Mouse (Mus musculus): ENCODE measurements around the gene Olfr1260. TPM values are rescaled to one million over a fixed set of nuclear protein-coding genes. Genes with fewer than 3 reads are reported as not detected.

The Olfr1260 gene
- polyA plus RNA-seq, 1 experiment from 2014 or later, result not detected

Other genes starting within 250 kb of the Olfr1260 start
- not detected in 2 replicates for gene Olfr1252, start 249.3 kb upstream of the Olfr1260 start, polyA plus RNA-seq (2014; fragmentation: Nextera tagmentation; extraction: Ambion mirVana)
- gene Olfr1253, start 217.2 kb upstream of the Olfr1260 start, polyA plus RNA-seq (2014; fragmentation: Nextera tagmentation; extraction: Ambion mirVana), result not detected in 2 replicates
- gene Olfr1254, start 180.7 kb upstream of the Olfr1260 start, polyA plus RNA-seq (2014; fragmentation: Nextera tagmentation; extraction: Ambion mirVana), result not detected in 2 replicates
- gene Olfr1255, start 162.3 kb upstream of the Olfr1260 start, polyA plus RNA-seq (2014; fragmentation: Nextera tagmentation; extraction: Ambion mirVana), result not detected in 2 replicates
- gene Olfr1256, start 132.8 kb upstream of the Olfr1260 start, polyA plus RNA-seq (2014; fragmentation: Nextera tagmentation; extraction: Ambion mirVana), result not detected in 2 replicates
- not detected in 2 replicates for gene Olfr48, start 126.1 kb upstream of the Olfr1260 start, polyA plus RNA-seq (2014; fragmentation: Nextera tagmentation; extraction: Ambion mirVana)
- gene Olfr1257, start 95.9 kb upstream of the Olfr1260 start, polyA plus RNA-seq (2014; fragmentation: Nextera tagmentation; extraction: Ambion mirVana), result not detected in 2 replicates
- not detected in 2 replicates for gene Olfr1258, start 47.0 kb upstream of the Olfr1260 start, polyA plus RNA-seq (2014; fragmentation: Nextera tagmentation; extraction: Ambion mirVana)
- not detected in 2 replicates for gene Olfr1259, start 25.7 kb upstream of the Olfr1260 start, polyA plus RNA-seq (2014; fragmentation: Nextera tagmentation; extraction: Ambion mirVana)
- gene Olfr1261, start 16.9 kb downstream of the Olfr1260 start, polyA plus RNA-seq (2014; fragmentation: Nextera tagmentation; extraction: Ambion mirVana), result not detected in 2 replicates
- gene Olfr1262, start 25.8 kb downstream of the Olfr1260 start, polyA plus RNA-seq (2014; fragmentation: Nextera tagmentation; extraction: Ambion mirVana), result not detected in 2 replicates
- gene Olfr1263, start 37.8 kb downstream of the Olfr1260 start, polyA plus RNA-seq (2014; fragmentation: Nextera tagmentation; extraction: Ambion mirVana), result not detected in 2 replicates
- gene Olfr1264, start 51.2 kb downstream of the Olfr1260 start, polyA plus RNA-seq (2014; fragmentation: Nextera tagmentation; extraction: Ambion mirVana), result not detected in 2 replicates
- not detected in 2 replicates for gene Olfr1265, start 61.0 kb downstream of the Olfr1260 start, polyA plus RNA-seq (2014; fragmentation: Nextera tagmentation; extraction: Ambion mirVana)
- not detected in 2 replicates for gene Olfr140, start 89.3 kb downstream of the Olfr1260 start, polyA plus RNA-seq (2014; fragmentation: Nextera tagmentation; extraction: Ambion mirVana)
- gene Olfr1269, start 147.1 kb downstream of the Olfr1260 start, polyA plus RNA-seq (2014; fragmentation: Nextera tagmentation; extraction: Ambion mirVana), result not detected in 2 replicates
- gene Olfr32, start 168.0 kb downstream of the Olfr1260 start, polyA plus RNA-seq (2014; fragmentation: Nextera tagmentation; extraction: Ambion mirVana), result not detected in 2 replicates
- not detected in 2 replicates for gene Olfr1270, start 178.8 kb downstream of the Olfr1260 start, polyA plus RNA-seq (2014; fragmentation: Nextera tagmentation; extraction: Ambion mirVana)

All from midbrain, embryonic 11.5 days (tissue).